Mouse (Mus musculus) liver, embryonic 13.5 days (tissue): Measurements from ENCODE around the gene Tulp3. TPM values are rescaled to one million over a fixed set of nuclear protein-coding genes. Genes with fewer than 3 reads are reported as not detected.

Experiments
- ATAC-seq: fragments of 200-750 bp; cut with Nextera tagmentation; 2 replicates; pipeline ENCODE4 v1.8.0; 2017; ENCODE audit warnings: low read depth, mild to moderate bottlenecking, moderate number of reproducible peaks, moderate library complexity
- DNase-seq: peaks from one replicate; pipeline ENCODE4 v3.0.0; 2022
- H3K27ac ChIP-seq: fragments of 300-500 bp; sonication (generic); 2 replicates; pipeline ENCODE4 v1.5.1; 2015; ENCODE audit warnings: moderate library complexity, mild to moderate bottlenecking, inconsistent platforms
- H3K27me3 ChIP-seq: fragments of 300-500 bp; sonication (generic); 2 replicates; pipeline ENCODE4 v1.6.1; 2015; ENCODE audit warnings: mild to moderate bottlenecking, inconsistent platforms
- H3K36me3 ChIP-seq: fragments of 300-500 bp; sonication (generic); 2 replicates; pipeline ENCODE4 v1.6.1; 2015; ENCODE audit warnings: mild to moderate bottlenecking, inconsistent platforms
- H3K4me1 ChIP-seq: fragments of 300-500 bp; sonication (generic); replicated peaks from 2 replicates; pipeline ENCODE4 v1.6.1; 2015; ENCODE audit warnings: inconsistent platforms
- H3K4me2 ChIP-seq: fragments of 300-500 bp; sonication (generic); 2 replicates; pipeline ENCODE4 v1.6.1; 2015; ENCODE audit warnings: inconsistent platforms, mild to moderate bottlenecking, moderate library complexity
- H3K4me3 ChIP-seq: fragments of 300-500 bp; sonication (generic); replicated peaks from 2 replicates; pipeline ENCODE4 v1.5.1; 2015; ENCODE audit warnings: mild to moderate bottlenecking, inconsistent platforms
- H3K9ac ChIP-seq: fragments of 300-500 bp; sonication (generic); 2 replicates; pipeline ENCODE4 v1.6.1; 2015; ENCODE audit warnings: mild to moderate bottlenecking, inconsistent platforms
- H3K9me3 ChIP-seq: fragments of 300-500 bp; sonication (generic); replicated peaks from 2 replicates; pipeline ENCODE4 v1.6.1; 2016; ENCODE audit warnings: inconsistent platforms
- WGBS: fragments of 180-500 bp; shearing (Covaris S2); methylation state at CpG from one replicate; pipeline ENCODE4 v1.1.7; 2015; ENCODE audit not compliant: insufficient replicate concordance; 5-methylcytosine and 5-hydroxymethylcytosine counted together
- polyA plus RNA-seq: library from polyadenylated mRNA; unstranded; fragments of >200 nt; fragmentation: Nextera tagmentation; extraction: Ambion mirVana; gene quantifications from 2 replicates; pipeline ENCODE4 v1.2.1, GENCODE M21; 2015

The Tulp3 gene
- polyA plus RNA-seq, 1 experiment from 2014 or later, result 2.5 TPM

DNA sequence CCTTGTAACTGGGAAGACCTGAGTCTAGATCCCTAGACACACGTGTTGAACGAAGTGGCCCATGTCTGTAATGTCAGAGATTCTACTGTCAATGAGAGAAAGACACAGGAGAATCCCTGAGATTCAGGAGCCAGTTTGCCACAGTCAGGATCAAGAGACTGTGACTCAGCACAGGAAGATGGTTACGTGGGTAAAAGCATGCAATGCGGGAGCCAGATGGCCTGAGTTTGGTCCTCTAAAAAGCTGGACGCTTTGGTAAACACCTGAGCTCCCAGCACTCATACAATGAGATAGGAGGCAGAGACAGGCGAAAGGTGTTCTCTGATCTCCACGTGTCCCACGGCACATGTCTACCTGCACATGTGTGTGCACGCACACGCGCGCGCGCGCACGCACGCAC, 82.9 kb downstream of the Tulp3 start:
- DNase-seq (no peak), ATAC-seq (no peak)
- Histone ChIP-seq H3K9me3 (no peaks in the 10 kb centered on the region), H3K36me3 (no peaks in the 10 kb centered on the region), H3K4me2 (no peak overlapping the region), H3K27me3 (no peaks in the 10 kb centered on the region), H3K4me1 (0 out of 2 replicates have a peak, but pooled peaks cover 2% of the 10 kb centered on the region), H3K4me3 (no peak overlapping the region), H3K27ac (no peak overlapping the region), H3K9ac (no peak overlapping the region)
- 81% methylated on average over 17 of the region's 17 CpGs for WGBS

Other genes with a start within 250 kb of the Tulp3 start
- 16.9 and 27.3 TPM in 2 replicates for gene Tspan9, start 212.3 kb downstream of the Tulp3 start, polyA plus RNA-seq
- 0.46 and 0.77 TPM in 2 replicates for gene Tead4, start 55.0 kb downstream of the Tulp3 start, polyA plus RNA-seq
- gene Rhno1, start 7.1 kb upstream of the Tulp3 start, polyA plus RNA-seq, result 64.3 and 70.5 TPM in 2 replicates
- 12.2 and 14.7 TPM in 2 replicates for gene Foxm1, start 7.1 kb upstream of the Tulp3 start, polyA plus RNA-seq
- gene Tex52, start 19.6 kb upstream of the Tulp3 start, polyA plus RNA-seq, result not detected in 2 replicates
- gene Gm44596, start 19.7 kb upstream of the Tulp3 start, polyA plus RNA-seq, result not detected in 2 replicates
- gene Nrip2, start 43.4 kb upstream of the Tulp3 start, polyA plus RNA-seq, result 1.4 and 1.6 TPM in 2 replicates
- 13.4 and 16.1 TPM in 2 replicates for gene Itfg2, start 69.1 kb upstream of the Tulp3 start, polyA plus RNA-seq
- 273 and 316 TPM in 2 replicates for gene Fkbp4, start 82.8 kb upstream of the Tulp3 start, polyA plus RNA-seq
- gene Pzp, start 170.9 kb upstream of the Tulp3 start, polyA plus RNA-seq, result 64.5 and 76.6 TPM in 2 replicates
- gene A2ml1, start 225.8 kb upstream of the Tulp3 start, polyA plus RNA-seq, result 4.4 and 4.6 TPM in 2 replicates